Mouse (Mus musculus) CH12.LX (cell line): Measurements from ENCODE around the gene Endou. TPM values are rescaled to one million over a fixed set of nuclear protein-coding genes. Genes with fewer than 3 reads are reported as not detected.

ENCODE experiments used
- DNase-seq: peaks from one replicate; pipeline ENCODE4 v3.0.0-alpha.2; 2013; ENCODE audit errors: extremely low read depth
- H3K27ac ChIP-seq: 2 replicates; pipeline ENCODE4 v1.5.1; 2012; ENCODE audit warnings: low read depth, mild to moderate bottlenecking, control low read depth, moderate library complexity; ENCODE audit not compliant: insufficient read depth
- H3K27me3 ChIP-seq: replicated peaks from 2 replicates; pipeline ENCODE3; 2012; ENCODE audit warnings: inconsistent platforms
- H3K36me3 ChIP-seq, 2 experiments: replicated peaks in 1 of 2; 2 replicates each; pipeline versions ENCODE3 to v1.6.1; 2012; ENCODE audit warnings: inconsistent platforms in 1 of 2, low read length in 1 of 2, mild to moderate bottlenecking in 1 of 2, mixed read lengths in 1 of 2, moderate library complexity in 1 of 2; ENCODE audit not compliant: control insufficient read depth in 1 of 2, insufficient read depth in 1 of 2
- H3K4me1 ChIP-seq, 2 experiments: 2 replicates each; pipeline ENCODE4 v1.6.1; 2012; ENCODE audit warnings: inconsistent platforms in 1 of 2, moderate library complexity in 1 of 2; ENCODE audit not compliant: insufficient read depth in 2 of 2, control insufficient read depth in 1 of 2
- H3K4me2 ChIP-seq: 2 replicates; pipeline ENCODE4 v1.6.1; 2012; ENCODE audit warnings: low read depth, mild to moderate bottlenecking, control low read depth; ENCODE audit not compliant: poor library complexity, insufficient read depth, severe bottlenecking
- H3K4me3 ChIP-seq, 3 experiments: fragments of 150-350 bp in 1 of 3; sonication (generic) in 1 of 3; replicated peaks in 1 of 3; 2 replicates each; pipeline versions ENCODE3 to v1.5.1; 2011 to 2012; ENCODE audit warnings: low read depth in 2 of 3, low read length in 2 of 3, mild to moderate bottlenecking in 2 of 3, moderate library complexity in 2 of 3, control low read depth in 1 of 3, improper control_type of control experiment in 1 of 3, inconsistent platforms in 1 of 3, mixed read lengths in 1 of 3; ENCODE audit not compliant: poor library complexity in 1 of 3
- H3K79me2 ChIP-seq: replicated peaks from 2 replicates; pipeline ENCODE4 v1.6.1; 2012; ENCODE audit warnings: mild to moderate bottlenecking, moderate library complexity; ENCODE audit not compliant: control insufficient read depth, poor library complexity, insufficient read depth, severe bottlenecking; ENCODE audit errors: extremely low read depth
- H3K9ac ChIP-seq: 2 replicates; pipeline ENCODE4 v1.6.1; 2012; ENCODE audit warnings: low read depth, mild to moderate bottlenecking, control low read depth, moderate library complexity; ENCODE audit not compliant: insufficient read depth
- H3K9me3 ChIP-seq: replicated peaks from 2 replicates; pipeline ENCODE3; 2012; ENCODE audit warnings: low read length, inconsistent platforms, mixed read lengths
- CHD2 ChIP-seq: IDR thresholded peaks from 2 replicates; pipeline ENCODE4 v1.6.1; 2011; ENCODE audit warnings: low read length, improper control_type of control experiment
- CTCF ChIP-seq, 2 experiments: IDR thresholded peaks in 1 of 2; conservative IDR thresholded peaks in 1 of 2; 2 replicates each; pipeline ENCODE4 v1.5.1; 2011 to 2012; ENCODE audit warnings: low read depth in 2 of 2, low read length in 2 of 2, improper control_type of control experiment in 1 of 2, inconsistent platforms in 1 of 2, mild to moderate bottlenecking in 1 of 2, moderate library complexity in 1 of 2
- ELF1 ChIP-seq: IDR thresholded peaks from 2 replicates; pipeline ENCODE4 v1.6.1; 2014; ENCODE audit warnings: low read depth, mild to moderate bottlenecking, inconsistent platforms, low read length, improper control_type of control experiment
- EP300 ChIP-seq: IDR thresholded peaks from 2 replicates; pipeline ENCODE4 v1.6.1; 2011; ENCODE audit warnings: low read length, improper control_type of control experiment
- GABPA ChIP-seq: IDR thresholded peaks from 2 replicates; pipeline ENCODE4 v1.6.1; 2012; ENCODE audit warnings: low read depth, low read length, improper control_type of control experiment, inconsistent platforms; ENCODE audit not compliant: insufficient replicate concordance
- IRF4 ChIP-seq: IDR thresholded peaks from 2 replicates; pipeline ENCODE4 v1.6.1; 2014; ENCODE audit warnings: low read depth, mild to moderate bottlenecking, inconsistent platforms, low read length, improper control_type of control experiment
- JUND ChIP-seq: conservative IDR thresholded peaks from 2 replicates; pipeline ENCODE4 v1.6.1; 2011; ENCODE audit warnings: low read depth, low read length, improper control_type of control experiment
- KAT2A ChIP-seq: IDR thresholded peaks from 2 replicates; pipeline ENCODE4 v1.6.1; 2012; ENCODE audit warnings: low read length, improper control_type of control experiment, inconsistent platforms; ENCODE audit not compliant: insufficient replicate concordance
- MAX ChIP-seq: IDR thresholded peaks from 2 replicates; pipeline ENCODE4 v1.6.1; 2011; ENCODE audit warnings: low read length, improper control_type of control experiment
- MAZ ChIP-seq: IDR thresholded peaks from 2 replicates; pipeline ENCODE4 v1.6.1; 2012; ENCODE audit warnings: low read depth, mild to moderate bottlenecking, inconsistent platforms, low read length, improper control_type of control experiment, moderate library complexity
- MEF2A ChIP-seq: IDR thresholded peaks from 2 replicates; pipeline ENCODE4 v1.6.1; 2014; ENCODE audit warnings: low read depth, mild to moderate bottlenecking, inconsistent platforms, low read length, improper control_type of control experiment, borderline replicate concordance
- MYC ChIP-seq: IDR thresholded peaks from 2 replicates; pipeline ENCODE4 v1.6.1; 2011; ENCODE audit warnings: low read depth, mild to moderate bottlenecking, improper control_type of control experiment, low read length
- NELFE ChIP-seq: IDR thresholded peaks from 2 replicates; pipeline ENCODE4 v1.6.1; 2011; ENCODE audit warnings: low read depth, low read length, improper control_type of control experiment
- PAX5 ChIP-seq: IDR thresholded peaks from 2 replicates; pipeline ENCODE4 v1.6.1; 2012; ENCODE audit warnings: low read length, inconsistent platforms, mixed read lengths
- POLR2A ChIP-seq: IDR thresholded peaks from 2 replicates; pipeline ENCODE4 v1.6.1; 2011; ENCODE audit warnings: low read depth, mild to moderate bottlenecking, improper control_type of control experiment, low read length
- RAD21 ChIP-seq: IDR thresholded peaks from 2 replicates; pipeline ENCODE4 v1.6.1; 2011; ENCODE audit warnings: low read depth, mild to moderate bottlenecking, low read length, improper control_type of control experiment, moderate library complexity
- RCOR1 ChIP-seq: conservative IDR thresholded peaks from 2 replicates; pipeline ENCODE4 v1.6.1; 2012; ENCODE audit warnings: low read depth, mild to moderate bottlenecking, inconsistent platforms, low read length, improper control_type of control experiment
- TBP ChIP-seq: conservative IDR thresholded peaks from 2 replicates; pipeline ENCODE4 v1.6.1; 2011; ENCODE audit warnings: low read depth, low read length, improper control_type of control experiment
- UBTF ChIP-seq: IDR thresholded peaks from 2 replicates; pipeline ENCODE4 v1.6.1; 2012; ENCODE audit warnings: low read depth, mild to moderate bottlenecking, inconsistent platforms, low read length, improper control_type of control experiment, moderate library complexity
- USF1 ChIP-seq: IDR thresholded peaks from 2 replicates; pipeline ENCODE4 v1.6.1; 2014; ENCODE audit warnings: low read depth, mild to moderate bottlenecking, inconsistent platforms, low read length, improper control_type of control experiment
- USF2 ChIP-seq: conservative IDR thresholded peaks from 2 replicates; pipeline ENCODE4 v1.6.1; 2011; ENCODE audit warnings: low read depth, low read length, improper control_type of control experiment
- ZC3H11A ChIP-seq: IDR thresholded peaks from 2 replicates; pipeline ENCODE4 v1.6.1; 2012; ENCODE audit warnings: low read depth, mild to moderate bottlenecking, inconsistent platforms, low read length, improper control_type of control experiment
- ZMIZ1 ChIP-seq: IDR thresholded peaks from 2 replicates; pipeline ENCODE4 v1.6.1; 2012; ENCODE audit warnings: low read depth, mild to moderate bottlenecking, inconsistent platforms, low read length, improper control_type of control experiment
- ZNF384 ChIP-seq: IDR thresholded peaks from 2 replicates; pipeline ENCODE4 v1.6.1; 2012; ENCODE audit warnings: low read depth, low read length, improper control_type of control experiment, inconsistent platforms
- dilution Hi-C: fragments of 300-500 bp; cut with MboI; formaldehyde crosslinking; loops from 2 replicates; pipeline ENCODE4 v1.14.3; 2020; ENCODE audit warnings: low sequenced_read_pairs; ENCODE audit not compliant: extremely low pct_unique_long_range_greater_than_20kb, extremely low pct_ligation_motif_present
- in situ Hi-C: fragments of 300-500 bp; cut with MboI; formaldehyde crosslinking; loops from 3 replicates; pipeline ENCODE4 v1.14.3; 2019; ENCODE audit warnings: low sequenced_read_pairs, low pct_ligation_motif_present, low pct_unique_long_range_greater_than_20kb, mixed read lengths
- polyA plus RNA-seq: library from polyadenylated mRNA; unstranded; fragments of >175 nt; gene quantifications from 2 replicates; pipeline ENCODE4 v1.2.1, GENCODE M21; 2012; ENCODE audit warnings: low read depth; ENCODE audit not compliant: insufficient read length
- total RNA-seq, 2 experiments: library from RNA; depleted of rRNA; stranded (reverse); fragments of 300-350 nt in 1 of 2; fragments of >200 nt in 1 of 2; gene quantifications; 2 replicates each; pipeline ENCODE4 v1.2.3; 2012 to 2014

The Endou gene
- total RNA-seq (2012; rRNA removed) (38.9 and 49.5 TPM in 2 replicates), total RNA-seq (2014; rRNA removed) (60.5 and 66.9 TPM in 2 replicates), polyA plus RNA-seq (64.0 and 69.8 TPM in 2 replicates)

DNA sequence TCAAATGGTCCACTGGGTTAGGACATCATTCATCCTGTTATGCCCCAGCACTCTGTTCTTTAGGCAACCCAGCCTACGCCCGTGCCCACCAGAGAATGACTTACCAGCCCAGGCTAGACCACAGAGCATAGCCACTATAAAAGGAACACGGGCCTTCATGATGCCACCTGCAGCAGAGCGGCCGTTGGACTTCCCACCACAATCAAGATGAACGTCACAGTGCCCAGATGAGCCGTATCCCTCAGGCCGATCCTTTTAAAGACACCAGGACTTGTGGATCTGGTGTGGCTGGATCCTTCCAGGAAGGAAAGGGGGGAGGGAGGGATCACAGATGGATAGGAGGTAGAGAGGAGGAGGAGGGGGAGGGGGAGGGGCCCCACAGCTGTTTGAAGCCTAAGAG lies at the start of gene Endou:
TSS of gene Endou (minus strand) at position 229 of the 400 bp plus-strand sequence.
- H3K9me3 ChIP-seq, result peaks cover 32% of the 10 kb centered on the region
- dilution Hi-C loops, result no loop called here
- H3K36me3 ChIP-seq, result peaks cover 57 to 78% of the 10 kb centered on the region in 2 experiments
- TF ChIP-seq MAX (no peak), POLR2A (no peak), USF2 (no peak), RCOR1 (no peak), TBP (no peak), CTCF (conservative IDR thresholded peaks at IDR 0.05 in 1 of 2, IDR thresholded peaks at IDR 0.05 in 1 of 2; ENCODE audit: low read depth in 2 of 2, low read length in 2 of 2) (no peak), IRF4 (no peak), ZMIZ1 (no peak), PAX5 (no peak), NELFE (no peak), MEF2A (no peak), ELF1 (no peak), GABPA (no peak), USF1 (no peak), UBTF (no peak), EP300 (no peak), KAT2A (no peak), ZNF384 (no peak), RAD21 (no peak), MAZ (no peak)
- TF ChIP-seq, all 38 proteins: peak for 0
- Histone ChIP-seq H3K4me2 (no peak within 1 kb of the TSS), H3K4me1 (peaks cover 15 to 47% of the 10 kb centered on the region in 2 experiments), H3K9ac (no peak within 1 kb of the TSS), H3K27me3 (no peaks in the 10 kb centered on the region), H3K4me3 (no peak within 1 kb of the TSS), H3K27ac (no peak within 1 kb of the TSS), H3K79me2 (no peaks in the 10 kb centered on the region)
- in situ Hi-C loops, result no loop called here
- DNase-seq, result no peak

DNA sequence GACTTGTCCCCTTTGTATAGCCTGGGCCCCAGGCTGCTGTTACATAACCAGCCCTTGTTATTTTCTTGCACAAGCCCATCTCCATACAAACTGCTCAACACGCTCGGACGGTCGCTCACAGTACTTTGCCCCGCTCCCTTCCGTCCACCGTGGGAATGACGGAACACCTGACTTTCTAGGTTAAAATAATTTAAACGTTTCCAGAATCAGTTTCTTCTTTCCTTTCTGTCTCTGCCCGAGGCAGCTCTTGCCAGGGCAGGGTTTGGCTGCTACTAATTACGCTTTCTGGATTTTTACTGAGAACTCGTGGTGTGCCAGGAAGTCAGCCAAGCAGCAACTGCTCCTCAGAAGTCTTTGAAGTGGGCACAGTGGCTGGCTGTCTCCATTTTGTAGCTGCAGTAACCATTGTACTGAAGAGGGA lies 49.5 kb upstream of the Endou start:
- Histone ChIP-seq H3K27ac (no peak overlapping the region), H3K4me3 (no peak overlapping the region), H3K36me3 (no peaks in the 10 kb centered on the region), H3K27me3 (peaks cover 2% of the 10 kb centered on the region), H3K4me1 (peaks cover 5 to 56% of the 10 kb centered on the region in 2 experiments), H3K79me2 (peaks cover 4% of the 10 kb centered on the region; the same call in 1 of the 2 replicates), H3K9me3 (no peaks in the 10 kb centered on the region), H3K4me2 (no peak overlapping the region), H3K9ac (no peak overlapping the region)
- dilution Hi-C loops (loop anchor here (25.0 kb wide), 1 partner anchor 182 kb away; the partner anchor contains the start of gene Tmem106c), in situ Hi-C loops (no loop called here)
- no peak for DNase-seq
- TF ChIP-seq ZMIZ1 (no peak), MYC (no peak), ZC3H11A (no peak), JUND (no peak), ELF1 (no peak), CHD2 (no peak)
